Mouse (Mus musculus): Measurements from ENCODE around the gene Adam33.
A peak's percentile ranks its signal among the peaks of the same experiment; 100 is the strongest.
"Not testable (repeated sequence)": the region's sequence is repeated elsewhere in the genome, so short reads cannot be mapped to it uniquely, and the experiment has no call there.

Gene Adam33

GRCm38 (mm10) chr2:131063404-131063864, at the start of gene Adam33:
TSS of gene Adam33 (minus strand) at chr2:131063814.
- no peak for DNase-seq (ENCODE audit: low spot score in 2 of 2)

GRCm38 (mm10) chr2:131105989-131106388, 42.4 kb upstream of the Adam33 start:
- no peak for DNase-seq (ENCODE audit: low spot score in 2 of 2)

- not testable (repeated sequence) for DNase-seq (ENCODE audit: low spot score in 2 of 2)
Observed at GRCm38 (mm10) chr2:131105061-131105460, 41.4 kb upstream of the Adam33 start.

GRCm38 (mm10) chr2:131104021-131104420, 40.4 kb upstream of the Adam33 start:
- no peak for DNase-seq (ENCODE audit: low spot score in 2 of 2)

GRCm38 (mm10) chr2:131101530-131101929, 37.9 kb upstream of the Adam33 start:
- no peak for DNase-seq (ENCODE audit: low spot score in 2 of 2)

GRCm38 (mm10) chr2:131097087-131097486, 33.5 kb upstream of the Adam33 start:
- DNase-seq (ENCODE audit: low spot score in 2 of 2): no peak

- peak; percentile 11 to 49 for DNase-seq (ENCODE audit: low spot score in 2 of 2)
Observed at GRCm38 (mm10) chr2:131096101-131096795, 32.6 kb upstream of the Adam33 start.

- DNase-seq (ENCODE audit: low spot score in 2 of 2): peak; percentile 79 to 84
Observed at GRCm38 (mm10) chr2:131094823-131095222, 31.2 kb upstream of the Adam33 start.

- DNase-seq (ENCODE audit: low spot score in 2 of 2): no peak
Observed at GRCm38 (mm10) chr2:131093577-131093976, 30.0 kb upstream of the Adam33 start.

- no peak for DNase-seq (ENCODE audit: low spot score in 2 of 2)
Observed at GRCm38 (mm10) chr2:131090852-131091251, 27.2 kb upstream of the Adam33 start.

- DNase-seq (ENCODE audit: low spot score in 2 of 2): no peak
Observed at GRCm38 (mm10) chr2:131089634-131090033, 26.0 kb upstream of the Adam33 start.

- DNase-seq (ENCODE audit: low spot score in 2 of 2): no peak
Observed at GRCm38 (mm10) chr2:131088581-131088980, 25.0 kb upstream of the Adam33 start.

GRCm38 (mm10) chr2:131086667-131087390, 23.2 kb upstream of the Adam33 start, which contains the start of gene Siglec1:
TSS of gene Siglec1 (minus strand) at chr2:131086765.
- no peak for DNase-seq (ENCODE audit: low spot score in 2 of 2)

- DNase-seq (ENCODE audit: low spot score in 2 of 2): no peak
Observed at GRCm38 (mm10) chr2:131084206-131084605, 20.6 kb upstream of the Adam33 start.

- DNase-seq (ENCODE audit: low spot score in 2 of 2): no peak
Observed at GRCm38 (mm10) chr2:131080507-131080906, 16.9 kb upstream of the Adam33 start.

GRCm38 (mm10) chr2:131072536-131072935, 8.9 kb upstream of the Adam33 start:
- DNase-seq (ENCODE audit: low spot score in 2 of 2): no peak

- no peak for DNase-seq (ENCODE audit: low spot score in 2 of 2)
Observed at GRCm38 (mm10) chr2:131067481-131067880, 3.9 kb upstream of the Adam33 start.

GRCm38 (mm10) chr2:131066342-131066741, 2.7 kb upstream of the Adam33 start:
- DNase-seq (ENCODE audit: low spot score in 2 of 2): no peak

- DNase-seq (ENCODE audit: low spot score in 2 of 2): no peak
Observed at GRCm38 (mm10) chr2:131061607-131062006, 2.0 kb downstream of the Adam33 start.

GRCm38 (mm10) chr2:131060784-131061183, 2.8 kb downstream of the Adam33 start:
- no peak for DNase-seq (ENCODE audit: low spot score in 2 of 2)

- DNase-seq (ENCODE audit: low spot score in 2 of 2): no peak
Observed at GRCm38 (mm10) chr2:131059781-131060540, 3.7 kb downstream of the Adam33 start.

- DNase-seq (ENCODE audit: low spot score in 2 of 2): no peak
Observed at GRCm38 (mm10) chr2:131059377-131059776, 4.2 kb downstream of the Adam33 start.

All from spleen, postnatal 10 days (tissue).